Mouse (Mus musculus) adrenal gland, postnatal 25 days (tissue): ENCODE measurements around the gene Eif3a. TPM values are rescaled to one million over a fixed set of nuclear protein-coding genes. Genes with fewer than 3 reads are reported as not detected.

Source experiments
- DNase-seq: peaks from one replicate; pipeline ENCODE4 v3.0.0; 2021; ENCODE audit warnings: mixed read lengths
- long read RNA-seq: library from polyadenylated mRNA; stranded (forward); transcript quantifications from one replicate; pipeline ENCODE4 v2.0.0, GENCODE M21; 2021
- total RNA-seq: library from RNA; stranded (reverse); gene quantifications from 2 replicates; pipeline ENCODE4 v1.2.3, GENCODE M21; 2021

The Eif3a gene
- 151 and 219 TPM in 2 replicates for total RNA-seq
- long read RNA-seq, full-length matches to known transcripts, result 62 of 153 reads
- long read RNA-seq, partial matches to known transcripts, result 77 of 153 reads
- long read RNA-seq, other reads (novel, unspliced or antisense), result 14 of 153 reads

DNA sequence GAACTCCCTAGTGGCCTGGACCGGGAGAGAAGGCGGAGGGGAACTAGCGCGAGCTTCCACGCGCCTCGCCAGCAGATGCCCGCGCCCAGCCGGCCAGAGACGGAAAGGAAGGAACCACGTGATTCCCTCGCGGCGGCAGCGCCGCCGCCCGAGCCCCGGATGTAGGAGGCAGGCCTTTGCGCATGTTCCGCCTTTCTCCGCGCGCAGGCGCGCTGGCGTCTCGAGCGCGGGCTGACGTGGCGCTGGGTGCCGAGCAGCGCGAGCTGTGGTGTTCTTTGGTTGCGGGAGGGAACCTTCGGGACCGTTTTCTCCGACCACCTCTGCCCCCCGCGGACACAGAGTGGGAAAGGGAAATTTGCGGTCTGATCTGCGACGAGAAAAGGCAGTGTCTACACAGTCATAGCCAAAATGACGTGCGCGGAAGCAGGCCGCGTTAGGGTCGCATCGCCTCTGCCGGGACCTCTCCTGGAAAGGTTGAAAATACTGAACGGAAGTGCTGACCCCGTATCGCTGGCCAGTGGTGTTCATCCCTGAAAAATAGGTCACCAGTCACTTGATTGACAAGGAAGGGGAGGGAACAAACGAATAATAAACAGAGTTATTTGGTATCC, at the start of gene Eif3a:
Gene Eif3a, minus strand, starts transcription at position 108 of the 611 bp plus-strand sequence.
- peak; percentile 95 for DNase-seq

GRCm38 (mm10) chr19:60837747-60838146, 47.3 kb upstream of the Eif3a start:
- DNase-seq, result peak; percentile 86

DNA sequence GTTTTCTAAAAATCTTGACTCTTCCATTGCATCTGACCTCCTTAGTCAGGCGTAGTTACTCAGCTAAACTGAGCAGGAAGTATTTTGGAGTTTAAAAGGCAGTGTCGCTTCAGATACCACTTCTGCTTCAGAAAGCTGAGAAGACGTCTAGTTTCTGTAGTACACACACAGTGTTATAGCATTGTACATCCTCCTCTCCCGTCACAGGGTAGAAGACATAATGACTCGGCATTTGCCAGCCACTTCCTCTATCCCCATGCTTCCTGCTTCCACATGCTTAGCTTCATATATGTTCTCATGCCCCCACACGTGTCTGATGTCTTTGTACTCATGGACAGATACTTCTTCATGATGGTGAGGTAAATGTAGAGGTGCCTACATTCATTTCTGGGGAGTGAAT, 28.2 kb upstream of the Eif3a start:
- DNase-seq, result no peak

GRCm38 (mm10) chr19:60813133-60813532, 22.7 kb upstream of the Eif3a start:
- no peak for DNase-seq

- no peak for DNase-seq
Measured at GRCm38 (mm10) chr19:60812036-60812389, 21.6 kb upstream of the Eif3a start.

- peak; percentile 89 for DNase-seq
Measured at GRCm38 (mm10) chr19:60811098-60812035, 20.9 kb upstream of the Eif3a start, which contains the start of gene Fam45a. Fam45a (plus strand) TSS chr19:60811585.

GRCm38 (mm10) chr19:60809927-60810326, 19.5 kb upstream of the Eif3a start:
- DNase-seq, result no peak

DNA sequence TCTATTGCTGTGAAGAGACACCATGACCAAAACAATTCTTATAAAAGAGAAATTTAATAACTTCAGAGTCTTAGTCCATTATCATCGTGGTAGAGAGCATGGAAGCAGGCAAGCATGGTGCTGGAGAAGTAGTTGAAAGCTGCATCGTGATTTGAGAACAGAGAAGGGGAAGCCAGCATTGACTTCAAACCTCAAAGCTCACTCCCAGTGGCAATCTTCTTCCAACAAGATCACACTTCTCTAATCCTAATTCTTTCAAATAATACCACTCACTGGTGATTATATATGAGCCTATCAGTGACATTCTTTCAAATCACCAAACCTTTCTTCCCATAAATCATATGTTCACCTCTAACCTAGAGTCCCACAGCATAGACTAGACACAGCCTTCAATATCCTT, 14.4 kb upstream of the Eif3a start:
- no peak for DNase-seq

GRCm38 (mm10) chr19:60799867-60800569, 9.6 kb upstream of the Eif3a start:
- DNase-seq, result no peak

DNA sequence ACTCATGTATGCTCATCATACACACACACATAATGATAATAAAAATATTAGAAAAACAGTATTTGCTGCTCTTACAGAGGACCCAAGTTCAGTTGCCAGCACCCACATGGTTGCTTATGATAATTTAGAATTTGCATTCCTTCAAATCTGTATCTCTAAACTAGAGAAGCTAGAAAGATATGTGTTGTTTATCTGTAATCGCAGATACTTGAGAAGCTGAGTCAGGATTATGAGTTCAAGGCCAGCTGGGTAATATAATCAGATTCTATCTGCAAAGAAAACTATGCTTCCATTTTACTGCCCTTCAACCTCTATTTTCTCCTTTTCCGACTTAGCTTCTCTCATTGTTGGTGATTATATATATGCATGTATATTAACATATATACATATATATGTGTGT, 7.0 kb upstream of the Eif3a start:
- no peak for DNase-seq

DNA sequence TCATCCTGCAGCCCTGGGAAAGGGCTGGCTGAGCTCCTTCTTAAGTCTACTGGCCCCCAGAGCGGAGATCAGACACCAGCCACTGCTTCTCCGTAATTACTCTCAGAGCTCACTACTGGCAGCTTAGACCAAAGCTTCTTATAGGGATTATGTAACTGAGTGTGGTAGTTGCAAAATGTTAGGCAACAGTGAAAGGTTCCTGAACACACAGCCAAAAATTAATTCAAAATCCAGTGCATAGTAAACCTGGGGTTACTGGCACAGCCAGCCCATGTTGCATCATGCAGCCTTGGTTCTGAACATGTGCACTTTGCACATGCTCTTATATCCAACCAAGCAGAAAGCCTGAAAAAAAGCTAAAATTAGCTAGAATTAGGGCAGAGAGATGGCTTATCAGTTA, 4.8 kb upstream of the Eif3a start:
- peak; percentile 34 for DNase-seq

DNA sequence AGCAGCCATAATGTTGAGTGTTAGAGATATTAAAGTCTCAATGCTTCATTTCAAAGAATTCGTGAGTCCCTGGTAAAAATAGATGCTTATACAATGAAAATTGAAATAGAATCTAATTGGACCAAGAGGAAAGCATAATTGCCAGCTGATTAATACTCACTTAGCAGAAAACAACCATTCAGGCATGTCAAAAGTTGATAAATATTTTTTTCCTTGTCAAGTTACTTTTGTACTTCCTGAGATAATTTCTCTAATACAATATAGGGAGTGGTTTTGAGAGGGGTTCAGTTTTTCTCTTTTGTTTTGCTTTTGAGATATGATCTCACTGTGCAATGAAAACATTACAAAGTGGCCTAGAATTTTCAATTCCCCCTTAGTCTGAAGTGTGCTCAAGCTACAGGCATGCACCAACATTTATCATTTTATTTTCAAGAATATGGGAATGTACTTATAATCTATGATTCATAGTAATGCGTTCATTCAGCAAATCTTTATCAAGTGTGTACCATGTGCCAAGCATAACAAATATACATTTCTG, 2.8 kb upstream of the Eif3a start:
- no peak for DNase-seq

- no peak for DNase-seq
Measured at GRCm38 (mm10) chr19:60791164-60791563, 706 bp upstream of the Eif3a start.

GRCm38 (mm10) chr19:60789919-60790506, 445 bp downstream of the Eif3a start:
- peak; percentile 49 for DNase-seq

DNA sequence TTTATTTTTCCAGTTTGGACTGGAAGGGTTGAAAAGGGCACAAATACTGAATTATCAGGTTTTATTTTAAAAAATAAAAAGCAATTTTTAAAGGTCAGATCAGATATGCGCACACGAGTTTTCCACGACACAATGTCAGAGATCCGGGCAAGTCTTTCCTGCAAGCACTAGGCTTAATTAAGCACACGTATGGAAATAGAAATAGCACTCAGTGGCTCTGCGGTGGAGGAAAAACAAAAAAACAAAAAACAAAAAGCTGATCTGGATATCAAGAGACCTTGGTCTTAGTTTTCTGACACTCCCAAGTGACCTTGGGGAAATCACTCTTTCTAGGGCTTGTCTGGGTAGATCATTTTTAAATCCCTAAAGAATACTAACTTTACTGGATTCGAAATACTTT, 1.0 kb downstream of the Eif3a start:
- no peak for DNase-seq

GRCm38 (mm10) chr19:60788214-60788960, 2.1 kb downstream of the Eif3a start:
- no peak for DNase-seq

DNA sequence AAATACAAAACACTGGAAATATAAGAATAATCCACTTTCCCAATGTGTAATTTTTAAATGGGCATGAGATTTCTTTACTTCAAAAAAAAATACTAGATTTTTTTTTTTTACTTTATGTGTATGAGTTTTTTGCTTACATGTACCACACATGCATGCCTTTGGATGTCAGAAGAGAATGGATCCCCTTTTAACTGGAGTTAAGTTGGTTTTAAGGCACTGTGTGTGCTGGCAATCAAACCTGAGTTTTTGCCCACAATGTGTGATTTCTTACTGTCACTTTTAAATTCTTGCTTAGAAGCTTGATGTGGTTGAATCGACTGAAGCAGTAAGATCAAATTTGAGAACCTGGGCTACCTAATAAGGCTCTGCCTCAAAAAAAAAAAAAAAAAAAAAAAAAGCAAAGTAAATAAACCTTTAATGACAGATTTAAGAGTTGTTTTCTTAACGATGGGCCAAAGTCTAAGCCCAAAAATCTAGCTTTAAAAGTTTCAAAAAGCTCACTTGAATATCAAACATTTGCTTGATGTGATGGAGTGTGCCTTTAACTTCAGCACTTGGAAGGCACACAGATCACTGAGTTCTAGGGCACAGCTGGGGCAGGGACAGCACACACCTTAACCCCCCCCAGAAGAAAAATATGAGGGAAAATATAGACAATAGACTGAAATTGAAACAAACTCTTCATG, 2.9 kb downstream of the Eif3a start:
- DNase-seq, result no peak

DNA sequence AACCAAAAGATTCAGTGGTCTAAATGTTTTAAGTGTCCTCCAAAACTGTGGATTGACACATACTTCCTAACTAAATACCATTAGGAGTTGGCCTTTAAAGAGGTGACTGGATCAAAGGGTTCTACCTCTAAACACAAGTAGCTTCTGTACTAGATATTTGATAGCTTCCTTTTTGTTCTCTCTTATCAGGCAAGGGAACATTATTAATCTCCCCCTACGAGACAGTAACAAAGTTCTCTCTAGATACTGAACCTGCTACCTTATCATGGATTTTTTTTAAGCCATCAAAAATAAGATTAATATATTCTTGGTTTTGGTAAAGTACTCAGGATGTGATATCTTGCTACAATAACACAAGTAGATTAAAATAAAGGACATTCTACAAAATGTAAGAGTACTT, 5.7 kb downstream of the Eif3a start:
- no peak for DNase-seq

DNA sequence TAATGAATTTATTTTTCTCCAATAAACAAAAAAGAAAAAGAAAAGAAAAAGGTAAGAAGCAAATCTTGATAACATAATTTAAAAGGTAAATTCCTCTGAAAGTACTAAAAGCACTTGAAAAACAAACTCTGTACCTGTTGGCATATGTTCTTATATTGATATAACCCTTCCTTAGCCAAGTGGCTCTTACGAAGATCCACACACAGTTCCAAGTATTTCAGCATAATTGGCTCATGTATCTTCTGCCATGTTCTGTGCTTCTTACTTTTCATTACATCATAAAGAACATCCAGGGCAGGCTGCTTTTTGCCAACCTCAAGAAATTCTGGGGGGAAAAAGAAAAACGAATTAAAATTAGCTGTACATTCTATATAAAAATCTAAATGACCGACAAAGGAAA, 8.4 kb downstream of the Eif3a start:
- no peak for DNase-seq

DNA sequence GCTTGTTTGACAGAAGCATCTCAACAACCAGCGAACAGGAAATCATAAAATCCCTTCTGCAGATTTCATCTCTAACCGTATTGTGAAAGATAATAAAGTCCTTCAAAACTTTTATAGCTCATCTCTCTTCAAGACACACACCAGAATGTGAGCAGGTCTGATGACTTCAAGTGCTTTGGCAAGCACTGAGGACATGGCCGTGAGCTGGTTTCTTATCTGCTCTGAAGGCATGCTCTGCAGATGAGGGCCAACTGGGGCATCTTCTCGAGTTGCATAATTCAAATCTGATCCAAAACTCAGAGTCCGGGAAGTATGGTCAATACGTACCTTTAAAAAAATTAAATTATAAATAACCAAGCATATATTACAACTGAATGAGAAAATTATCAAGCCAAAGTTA, 17.1 kb downstream of the Eif3a start:
- DNase-seq, result no peak
